Mouse (Mus musculus) liver, embryonic 14.5 days (tissue): ENCODE measurements around the gene Me1.

ENCODE experiments used
- CTCF ChIP-seq: IDR thresholded peaks from 2 replicates; pipeline ENCODE4 v1.5.1; 2016; ENCODE audit warnings: antibody characterized with exemption, low read depth, control low read depth
- EP300 ChIP-seq: IDR thresholded peaks from 2 replicates; pipeline ENCODE4 v1.6.1; 2016; ENCODE audit warnings: antibody characterized with exemption, low read depth

DNA sequence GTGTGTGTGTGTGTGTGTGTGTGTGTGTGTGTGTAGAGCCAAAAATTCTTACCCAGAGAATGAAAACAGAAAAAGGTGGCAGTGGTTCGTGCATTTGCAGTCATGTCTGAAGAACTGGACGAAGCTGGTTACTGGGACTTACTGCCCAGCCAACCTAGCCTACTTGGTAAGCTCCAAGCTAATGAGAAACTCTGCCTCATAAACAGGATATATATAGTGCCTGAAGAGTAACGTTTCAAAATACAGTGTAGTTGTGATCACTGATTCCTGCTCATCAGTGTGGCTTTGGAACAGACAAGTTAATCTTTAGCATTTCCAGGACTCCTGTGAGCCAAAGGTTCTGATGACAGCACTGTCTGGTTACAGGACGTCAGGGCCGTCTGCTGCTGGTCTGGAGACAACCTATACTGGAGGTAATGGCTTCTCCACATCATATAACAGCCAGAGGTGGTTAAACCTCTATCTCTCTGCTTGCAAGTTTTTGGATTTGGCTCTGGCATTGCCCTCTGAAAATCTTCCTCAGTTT is 146.1 kb downstream of the Me1 start:
- TF ChIP-seq CTCF, result no peak
- TF ChIP-seq EP300, result no peak
